Mouse (Mus musculus): ENCODE measurements around the gene Tmcc2. TPM values are rescaled to one million over a fixed set of nuclear protein-coding genes. Genes with fewer than 3 reads are reported as not detected.

The Tmcc2 gene
- polyA plus RNA-seq, 2 experiments, result 285 to 327 TPM

- Histone ChIP-seq H3K27me3 (ENCODE audit: control insufficient read depth, insufficient read depth, low read length) (no peaks in the 10 kb centered on the region), H3K9ac (replicated peaks) (peak overlapping the region; percentile 43), H3K9me3 (ENCODE audit: control insufficient read depth, low read length) (no peaks in the 10 kb centered on the region), H3K27ac (peak overlapping the region; percentile 88), H3K4me1 (replicated peaks; ENCODE audit: control insufficient read depth in 2 of 2, insufficient read depth in 2 of 2, low read length in 1 of 2) (peaks cover 88 to 91% of the 10 kb centered on the region in 2 experiments), H3K4me2 (ENCODE audit: low read depth) (peak overlapping the region; percentile 79), H3K4me3 (ENCODE audit: insufficient read depth in 1 of 2, low read depth in 2 of 2, low read length in 2 of 2) (peak overlapping the region; percentile 46 to 51), H3K36me3 (replicated peaks; ENCODE audit: control insufficient read depth, insufficient read depth, low read depth) (peaks cover 76% of the 10 kb centered on the region)
- DNase-seq (ENCODE audit: low read depth in 3 of 3, low spot score in 3 of 3) (no peak), ATAC-seq (ENCODE audit: insufficient read depth) (peak; percentile 37; the same call in 1 of the 2 replicates)
- 27% methylated on average over 4 of the region's 4 CpGs for WGBS (ENCODE audit: insufficient replicate concordance)
- no peak for TF ChIP-seq CTCF (IDR thresholded peaks at IDR 0.05; ENCODE audit: low read depth)
- no peak for TF ChIP-seq EP300 (IDR thresholded peaks at IDR 0.05; ENCODE audit: low read depth)
These were observed 15.8 kb downstream of the Tmcc2 start for GRCm38 (mm10) chr1:132375256-132375655.

GRCm38 (mm10) chr1:132374873-132375244 is 16.2 kb downstream of the Tmcc2 start:
- no peak for ATAC-seq (ENCODE audit: insufficient read depth)
- Histone ChIP-seq H3K9ac (replicated peaks) (peak overlapping the region; percentile 43), H3K36me3 (replicated peaks; ENCODE audit: control insufficient read depth, insufficient read depth, low read depth) (peaks cover 72% of the 10 kb centered on the region), H3K27me3 (ENCODE audit: control insufficient read depth, insufficient read depth, low read length) (no peaks in the 10 kb centered on the region), H3K9me3 (ENCODE audit: control insufficient read depth, low read length) (no peaks in the 10 kb centered on the region), H3K27ac (peak overlapping the region; percentile 88), H3K4me3 (ENCODE audit: insufficient read depth in 1 of 2, low read depth in 2 of 2, low read length in 2 of 2) (peak overlapping the region; percentile 46 to 51), H3K4me2 (ENCODE audit: low read depth) (peak overlapping the region; percentile 79), H3K4me1 (replicated peaks; ENCODE audit: control insufficient read depth in 2 of 2, insufficient read depth in 2 of 2, low read length in 1 of 2) (peaks cover 87 to 88% of the 10 kb centered on the region in 2 experiments)
- TF ChIP-seq EP300 (IDR thresholded peaks at IDR 0.05; ENCODE audit: low read depth), result no peak
- no peak for TF ChIP-seq CTCF (IDR thresholded peaks at IDR 0.05; ENCODE audit: low read depth)
- WGBS (ENCODE audit: insufficient replicate concordance), result 43% methylated on average over 3 of the region's 3 CpGs
- no peak for DNase-seq (ENCODE audit: low read depth in 3 of 3, low spot score in 3 of 3)

- H3K4me3 ChIP-seq (ENCODE audit: insufficient read depth in 1 of 2, low read depth in 2 of 2, low read length in 2 of 2), result peak overlapping the region; percentile 46 to 51
- peaks cover 66% of the 10 kb centered on the region for H3K36me3 ChIP-seq (replicated peaks; ENCODE audit: control insufficient read depth, insufficient read depth, low read depth)
- DNase-seq (ENCODE audit: low read depth in 3 of 3, low spot score in 3 of 3) (peak in 2 of 3 experiments; percentile 66 to 68), ATAC-seq (ENCODE audit: insufficient read depth) (peak; percentile 85)
- no peaks in the 10 kb centered on the region for H3K9me3 ChIP-seq (ENCODE audit: control insufficient read depth, low read length)
- no peaks in the 10 kb centered on the region for H3K27me3 ChIP-seq (ENCODE audit: control insufficient read depth, insufficient read depth, low read length)
- H3K4me1 ChIP-seq (replicated peaks; ENCODE audit: control insufficient read depth in 2 of 2, insufficient read depth in 2 of 2, low read length in 1 of 2), result peaks cover 85 to 88% of the 10 kb centered on the region in 2 experiments
- H3K4me2 ChIP-seq (ENCODE audit: low read depth), result peak overlapping the region; percentile 79
- H3K9ac ChIP-seq (replicated peaks), result peak overlapping the region; percentile 43
- peak overlapping the region; percentile 88 for H3K27ac ChIP-seq
- WGBS (ENCODE audit: insufficient replicate concordance), result 3% methylated on average over 5 of the region's 5 CpGs
- TF ChIP-seq EP300 (IDR thresholded peaks at IDR 0.05; ENCODE audit: low read depth) (peak; percentile 83), CTCF (IDR thresholded peaks at IDR 0.05; ENCODE audit: low read depth) (no peak)
These were observed 16.8 kb downstream of the Tmcc2 start for GRCm38 (mm10) chr1:132374140-132374872.

- ATAC-seq (ENCODE audit: insufficient read depth) (no peak), DNase-seq (ENCODE audit: low read depth in 3 of 3, low spot score in 3 of 3) (no peak)
- Histone ChIP-seq H3K9me3 (ENCODE audit: control insufficient read depth, low read length) (no peaks in the 10 kb centered on the region), H3K9ac (replicated peaks) (peak overlapping the region; percentile 38), H3K4me2 (ENCODE audit: low read depth) (peak overlapping the region; percentile 79), H3K27me3 (ENCODE audit: control insufficient read depth, insufficient read depth, low read length) (no peaks in the 10 kb centered on the region), H3K36me3 (replicated peaks; ENCODE audit: control insufficient read depth, insufficient read depth, low read depth) (peaks cover 53% of the 10 kb centered on the region), H3K4me1 (replicated peaks; ENCODE audit: control insufficient read depth in 2 of 2, insufficient read depth in 2 of 2, low read length in 1 of 2) (peaks cover 84 to 90% of the 10 kb centered on the region in 2 experiments), H3K27ac (peak overlapping the region; percentile 88), H3K4me3 (ENCODE audit: insufficient read depth in 1 of 2, low read depth in 2 of 2, low read length in 2 of 2) (peak overlapping the region in 1 of 2 experiments; percentile 13; a peak in 1 of 4 replicates)
- 77% methylated on average over 6 of the region's 6 CpGs for WGBS (ENCODE audit: insufficient replicate concordance)
- TF ChIP-seq EP300 (IDR thresholded peaks at IDR 0.05; ENCODE audit: low read depth) (no peak), CTCF (IDR thresholded peaks at IDR 0.05; ENCODE audit: low read depth) (no peak)
These were observed 18.1 kb downstream of the Tmcc2 start for GRCm38 (mm10) chr1:132372896-132373534.

GRCm38 (mm10) chr1:132372354-132372753 is 18.7 kb downstream of the Tmcc2 start:
- Histone ChIP-seq H3K9me3 (ENCODE audit: control insufficient read depth, low read length) (no peaks in the 10 kb centered on the region), H3K27ac (peak overlapping the region; percentile 88), H3K4me3 (ENCODE audit: insufficient read depth in 1 of 2, low read depth in 2 of 2, low read length in 2 of 2) (no peak overlapping the region), H3K4me1 (replicated peaks; ENCODE audit: control insufficient read depth in 2 of 2, insufficient read depth in 2 of 2, low read length in 1 of 2) (peaks cover 77 to 85% of the 10 kb centered on the region in 2 experiments), H3K9ac (replicated peaks) (no peak overlapping the region; the same call in 1 of the 2 replicates), H3K36me3 (replicated peaks; ENCODE audit: control insufficient read depth, insufficient read depth, low read depth) (peaks cover 48% of the 10 kb centered on the region), H3K4me2 (ENCODE audit: low read depth) (peak overlapping the region; percentile 79), H3K27me3 (ENCODE audit: control insufficient read depth, insufficient read depth, low read length) (no peaks in the 10 kb centered on the region)
- TF ChIP-seq EP300 (IDR thresholded peaks at IDR 0.05; ENCODE audit: low read depth), result no peak
- TF ChIP-seq CTCF (IDR thresholded peaks at IDR 0.05; ENCODE audit: low read depth), result no peak
- no peak for DNase-seq (ENCODE audit: low read depth in 3 of 3, low spot score in 3 of 3)
- no peak for ATAC-seq (ENCODE audit: insufficient read depth)
- 74% methylated on average over 5 of the region's 5 CpGs for WGBS (ENCODE audit: insufficient replicate concordance)
